Mouse (Mus musculus): ENCODE measurements around the gene B4galnt2. TPM values are rescaled to one million over a fixed set of nuclear protein-coding genes. Genes with fewer than 3 reads are reported as not detected.
"Not testable (repeated sequence)": the region's sequence is repeated elsewhere in the genome, so short reads cannot be mapped to it uniquely, and the experiment has no call there.

The B4galnt2 gene
- polyA plus RNA-seq, 1 experiment: not detected

- no peak overlapping the region for H3K4me3 ChIP-seq (ENCODE audit: insufficient read depth, poor library complexity, severe bottlenecking)
- H3K36me3 ChIP-seq (ENCODE audit: control insufficient read depth, insufficient read depth): no peaks in the 10 kb centered on the region
- H3K79me3 ChIP-seq (ENCODE audit: low read depth): no peaks in the 10 kb centered on the region
- H3K27me3 ChIP-seq (ENCODE audit: control insufficient read depth, insufficient read depth, insufficient read length): peaks cover 19% of the 10 kb centered on the region
- no peak overlapping the region for H3ac ChIP-seq (ENCODE audit: control insufficient read depth, insufficient read length, low read depth)
- TF ChIP-seq CEBPB (IDR thresholded peaks at IDR 0.05; ENCODE audit: low read depth) (no peak), MAX (IDR thresholded peaks at IDR 0.05) (no peak), FOSL1 (IDR thresholded peaks at IDR 0.05; ENCODE audit: insufficient read depth, low read length, poor library complexity, severe bottlenecking) (no peak), MYOG (IDR thresholded peaks at IDR 0.05; ENCODE audit: control insufficient read depth, extremely low read depth, insufficient read length) (no peak), CTCF (IDR thresholded peaks at IDR 0.05; ENCODE audit: control insufficient read depth, insufficient read depth, insufficient read length) (no peak), USF1 (IDR thresholded peaks at IDR 0.05; ENCODE audit: low read depth) (no peak)
- H3K79me2 ChIP-seq (ENCODE audit: control insufficient read depth, insufficient read depth): no peaks in the 10 kb centered on the region
These were observed 24.1 kb downstream of the B4galnt2 start for GRCm38 (mm10) chr11:95890462-95891051.

- not testable (repeated sequence) for H3K4me3 ChIP-seq (ENCODE audit: insufficient read depth, poor library complexity, severe bottlenecking); H3K79me2 ChIP-seq (ENCODE audit: control insufficient read depth, insufficient read depth); H3K79me3 ChIP-seq (ENCODE audit: low read depth); H3K36me3 ChIP-seq (ENCODE audit: control insufficient read depth, insufficient read depth); H3ac ChIP-seq (ENCODE audit: control insufficient read depth, insufficient read length, low read depth)
- peaks cover 20% of the 10 kb centered on the region for H3K27me3 ChIP-seq (ENCODE audit: control insufficient read depth, insufficient read depth, insufficient read length)
These were observed 34.8 kb downstream of the B4galnt2 start for GRCm38 (mm10) chr11:95879861-95880260.

- Histone ChIP-seq H3K27me3 (ENCODE audit: control insufficient read depth, insufficient read depth, insufficient read length) (peaks cover 3% of the 10 kb centered on the region), H3K36me3 (ENCODE audit: control insufficient read depth, insufficient read depth) (no peaks in the 10 kb centered on the region), H3K79me2 (ENCODE audit: control insufficient read depth, insufficient read depth) (no peaks in the 10 kb centered on the region), H3ac (ENCODE audit: control insufficient read depth, insufficient read length, low read depth) (no peak overlapping the region), H3K4me3 (ENCODE audit: insufficient read depth, poor library complexity, severe bottlenecking) (no peak overlapping the region), H3K79me3 (ENCODE audit: low read depth) (no peaks in the 10 kb centered on the region)
- TF ChIP-seq MAX (IDR thresholded peaks at IDR 0.05) (no peak), FOSL1 (IDR thresholded peaks at IDR 0.05; ENCODE audit: insufficient read depth, low read length, poor library complexity, severe bottlenecking) (no peak), MYOG (IDR thresholded peaks at IDR 0.05; ENCODE audit: control insufficient read depth, extremely low read depth, insufficient read length) (no peak), USF1 (IDR thresholded peaks at IDR 0.05; ENCODE audit: low read depth) (no peak), CEBPB (IDR thresholded peaks at IDR 0.05; ENCODE audit: low read depth) (no peak), CTCF (IDR thresholded peaks at IDR 0.05; ENCODE audit: control insufficient read depth, insufficient read depth, insufficient read length) (no peak), MYOD1 (IDR thresholded peaks at IDR 0.05; ENCODE audit: control insufficient read depth, insufficient read length, low read depth) (no peak)
These were observed 38.4 kb downstream of the B4galnt2 start for GRCm38 (mm10) chr11:95876296-95876695.

- TF ChIP-seq USF1 (IDR thresholded peaks at IDR 0.05; ENCODE audit: low read depth) (no peak), CTCF (IDR thresholded peaks at IDR 0.05; ENCODE audit: control insufficient read depth, insufficient read depth, insufficient read length) (no peak), MYOG (IDR thresholded peaks at IDR 0.05; ENCODE audit: control insufficient read depth, extremely low read depth, insufficient read length) (no peak), MYOD1 (IDR thresholded peaks at IDR 0.05; ENCODE audit: control insufficient read depth, insufficient read length, low read depth) (no peak), CEBPB (IDR thresholded peaks at IDR 0.05; ENCODE audit: low read depth) (no peak), MAX (IDR thresholded peaks at IDR 0.05) (no peak), FOSL1 (IDR thresholded peaks at IDR 0.05; ENCODE audit: insufficient read depth, low read length, poor library complexity, severe bottlenecking) (no peak)
- H3K4me3 ChIP-seq (ENCODE audit: insufficient read depth, poor library complexity, severe bottlenecking): no peak overlapping the region
These were observed 38.9 kb downstream of the B4galnt2 start for GRCm38 (mm10) chr11:95875804-95876203.

GRCm38 (mm10) chr11:95869918-95870470, 44.7 kb downstream of the B4galnt2 start:
- no peak overlapping the region for H3K4me3 ChIP-seq (ENCODE audit: insufficient read depth, poor library complexity, severe bottlenecking)
- H3K79me3 ChIP-seq (ENCODE audit: low read depth): no peaks in the 10 kb centered on the region
- TF ChIP-seq MYOD1 (IDR thresholded peaks at IDR 0.05; ENCODE audit: control insufficient read depth, insufficient read length, low read depth) (no peak), MYOG (IDR thresholded peaks at IDR 0.05; ENCODE audit: control insufficient read depth, extremely low read depth, insufficient read length) (no peak), USF1 (IDR thresholded peaks at IDR 0.05; ENCODE audit: low read depth) (no peak), MAX (IDR thresholded peaks at IDR 0.05) (no peak), FOSL1 (IDR thresholded peaks at IDR 0.05; ENCODE audit: insufficient read depth, low read length, poor library complexity, severe bottlenecking) (no peak), CTCF (IDR thresholded peaks at IDR 0.05; ENCODE audit: control insufficient read depth, insufficient read depth, insufficient read length) (no peak), CEBPB (IDR thresholded peaks at IDR 0.05; ENCODE audit: low read depth) (no peak)
- H3ac ChIP-seq (ENCODE audit: control insufficient read depth, insufficient read length, low read depth): no peak overlapping the region
- no peaks in the 10 kb centered on the region for H3K79me2 ChIP-seq (ENCODE audit: control insufficient read depth, insufficient read depth)
- H3K27me3 ChIP-seq (ENCODE audit: control insufficient read depth, insufficient read depth, insufficient read length): no peaks in the 10 kb centered on the region
- no peaks in the 10 kb centered on the region for H3K36me3 ChIP-seq (ENCODE audit: control insufficient read depth, insufficient read depth)

More at GRCm38 (mm10) chr11:95875804-95876203, 38.9 kb downstream of the B4galnt2 start:
- no peaks in the 10 kb centered on the region for H3K36me3 ChIP-seq (ENCODE audit: control insufficient read depth, insufficient read depth)
- peaks cover 3% of the 10 kb centered on the region for H3K27me3 ChIP-seq (ENCODE audit: control insufficient read depth, insufficient read depth, insufficient read length)
- H3ac ChIP-seq (ENCODE audit: control insufficient read depth, insufficient read length, low read depth): no peak overlapping the region
- no peaks in the 10 kb centered on the region for H3K79me3 ChIP-seq (ENCODE audit: low read depth)
- no peaks in the 10 kb centered on the region for H3K79me2 ChIP-seq (ENCODE audit: control insufficient read depth, insufficient read depth)

GRCm38 (mm10) chr11:95869442-95869841, 45.2 kb downstream of the B4galnt2 start:
- TF ChIP-seq CEBPB (IDR thresholded peaks at IDR 0.05; ENCODE audit: low read depth) (no peak), MYOD1 (IDR thresholded peaks at IDR 0.05; ENCODE audit: control insufficient read depth, insufficient read length, low read depth) (no peak), MAX (IDR thresholded peaks at IDR 0.05) (no peak), FOSL1 (IDR thresholded peaks at IDR 0.05; ENCODE audit: insufficient read depth, low read length, poor library complexity, severe bottlenecking) (no peak), MYOG (IDR thresholded peaks at IDR 0.05; ENCODE audit: control insufficient read depth, extremely low read depth, insufficient read length) (no peak), USF1 (IDR thresholded peaks at IDR 0.05; ENCODE audit: low read depth) (no peak), CTCF (IDR thresholded peaks at IDR 0.05; ENCODE audit: control insufficient read depth, insufficient read depth, insufficient read length) (no peak)
- Histone ChIP-seq H3K79me2 (ENCODE audit: control insufficient read depth, insufficient read depth) (no peaks in the 10 kb centered on the region), H3K36me3 (ENCODE audit: control insufficient read depth, insufficient read depth) (no peaks in the 10 kb centered on the region), H3ac (ENCODE audit: control insufficient read depth, insufficient read length, low read depth) (no peak overlapping the region), H3K27me3 (ENCODE audit: control insufficient read depth, insufficient read depth, insufficient read length) (no peaks in the 10 kb centered on the region), H3K4me3 (ENCODE audit: insufficient read depth, poor library complexity, severe bottlenecking) (no peak overlapping the region), H3K79me3 (ENCODE audit: low read depth) (no peaks in the 10 kb centered on the region)
